Mouse (Mus musculus) heart, embryonic 16.5 days (tissue): ENCODE results near the gene Unc5cl. TPM values are rescaled to one million over a fixed set of nuclear protein-coding genes. Genes with fewer than 3 reads are reported as not detected.
A peak's percentile ranks its signal among the peaks of the same experiment; 100 is the strongest.

Source experiments
- ATAC-seq: fragments of 200-750 bp; cut with Nextera tagmentation; replicated peaks from 2 replicates; pipeline ENCODE4 v1.8.0; 2017; ENCODE audit warnings: moderate number of reproducible peaks; ENCODE audit not compliant: insufficient read depth, low FRiP score; ENCODE audit errors: extremely low read depth
- H3K27ac ChIP-seq: fragments of 300-500 bp; sonication (generic); 2 replicates; pipeline ENCODE4 v1.5.1; 2014; ENCODE audit warnings: mild to moderate bottlenecking, low read length, control low read depth, moderate library complexity
- H3K27me3 ChIP-seq: fragments of 300-500 bp; sonication (generic); 2 replicates; pipeline ENCODE4 v1.6.1; 2014; ENCODE audit warnings: low read length, mixed read lengths; ENCODE audit not compliant: control insufficient read depth, insufficient read depth
- H3K36me3 ChIP-seq: fragments of 300-500 bp; sonication (generic); 2 replicates; pipeline ENCODE4 v1.6.1; 2014; ENCODE audit not compliant: control insufficient read depth, insufficient read depth
- H3K4me1 ChIP-seq: fragments of 300-500 bp; sonication (generic); 2 replicates; pipeline ENCODE4 v1.6.1; 2014; ENCODE audit warnings: low read length, mixed read lengths; ENCODE audit not compliant: control insufficient read depth, insufficient read depth
- H3K4me2 ChIP-seq: fragments of 300-500 bp; sonication (generic); 2 replicates; pipeline ENCODE4 v1.6.1; 2014; ENCODE audit warnings: low read depth, mild to moderate bottlenecking, control low read depth, low read length
- H3K4me3 ChIP-seq: fragments of 300-500 bp; sonication (generic); 2 replicates; pipeline ENCODE4 v1.5.1; 2014; ENCODE audit warnings: mild to moderate bottlenecking, control low read depth, low read length
- H3K9ac ChIP-seq: fragments of 300-500 bp; sonication (generic); 2 replicates; pipeline ENCODE4 v1.6.1; 2014; ENCODE audit warnings: low read length, control low read depth
- H3K9me3 ChIP-seq: fragments of 300-500 bp; sonication (generic); replicated peaks from 2 replicates; pipeline ENCODE4 v1.6.1; 2016; ENCODE audit warnings: low read length; ENCODE audit not compliant: control insufficient read depth
- WGBS: fragments of 180-500 bp; shearing (Covaris S2); extraction: QIAGEN DNeasy Blood & Tissue Kit; methylation state at CpG from one replicate; pipeline ENCODE4 v1.1.7; 2014; 5-methylcytosine and 5-hydroxymethylcytosine counted together
- polyA plus RNA-seq: library from polyadenylated mRNA; unstranded; fragments of >200 nt; fragmentation: Nextera tagmentation; extraction: Ambion mirVana; gene quantifications from 2 replicates; pipeline ENCODE4 v1.2.1, GENCODE M21; 2015

The Unc5cl gene
- polyA plus RNA-seq, 1 experiment from 2014 or later = 2.0 TPM

DNA sequence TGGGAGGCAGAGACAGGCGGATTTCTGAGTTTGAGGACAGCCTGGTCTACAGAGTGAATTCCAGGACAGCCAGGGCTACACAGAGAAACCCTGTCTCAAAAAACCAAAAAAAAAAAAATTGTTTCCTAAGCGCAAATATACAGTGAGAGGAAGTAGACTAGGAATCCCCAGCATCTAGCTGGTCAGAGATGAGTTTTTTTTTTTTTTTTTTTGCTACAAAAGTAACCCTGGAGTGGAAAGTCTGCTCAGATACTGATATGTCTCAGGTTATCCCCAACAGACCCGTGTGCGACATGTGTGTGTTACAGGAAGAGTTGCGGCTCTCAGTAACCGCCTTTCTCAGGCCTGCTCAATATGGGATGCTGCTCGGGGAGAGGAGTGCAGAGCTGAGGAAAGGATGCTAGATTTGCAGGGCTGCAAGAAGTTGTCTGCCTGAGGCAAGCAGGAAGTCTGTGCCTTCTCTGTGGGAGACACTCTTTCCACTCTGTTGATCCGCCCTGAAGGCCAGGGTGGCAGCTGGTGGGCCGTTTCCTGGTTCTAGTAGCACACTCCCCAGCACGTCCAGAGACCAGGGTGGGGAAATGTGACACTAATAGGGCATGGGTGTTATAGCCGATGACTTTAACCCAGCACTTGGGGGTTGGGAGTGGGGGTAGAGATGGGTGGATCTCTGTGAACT lies 26.7 kb upstream of the Unc5cl start:
- Histone ChIP-seq H3K27me3 (no peaks in the 10 kb centered on the region), H3K4me1 (peaks cover 59% of the 10 kb centered on the region), H3K4me2 (peak overlapping the region; percentile 77), H3K27ac (peak overlapping the region; percentile 76), H3K9ac (peak overlapping the region; percentile 60), H3K4me3 (peak overlapping the region; percentile 24; the same call in 1 of the 2 replicates), H3K36me3 (peaks cover 3% of the 10 kb centered on the region; the same call in 1 of the 2 replicates), H3K9me3 (no peaks in the 10 kb centered on the region)
- ATAC-seq = no peak
- 48% methylated on average over 11 of the region's 11 CpGs for WGBS

- peak; percentile 46; the same call in 1 of the 2 replicates for ATAC-seq
- WGBS = 8% methylated on average over 5 of the region's 5 CpGs
- H3K9ac ChIP-seq = peak overlapping the region; percentile 39
- H3K9me3 ChIP-seq = no peaks in the 10 kb centered on the region
- H3K4me2 ChIP-seq = peak overlapping the region; percentile 77
- no peaks in the 10 kb centered on the region for H3K27me3 ChIP-seq
- peak overlapping the region; percentile 98 for H3K27ac ChIP-seq
- no peaks in the 10 kb centered on the region for H3K36me3 ChIP-seq
- peaks cover 52% of the 10 kb centered on the region for H3K4me1 ChIP-seq
- H3K4me3 ChIP-seq = peak overlapping the region; percentile 54
These were observed 24.3 kb upstream of the Unc5cl start for GRCm38 (mm10) chr17:48430394-48430793.

DNA sequence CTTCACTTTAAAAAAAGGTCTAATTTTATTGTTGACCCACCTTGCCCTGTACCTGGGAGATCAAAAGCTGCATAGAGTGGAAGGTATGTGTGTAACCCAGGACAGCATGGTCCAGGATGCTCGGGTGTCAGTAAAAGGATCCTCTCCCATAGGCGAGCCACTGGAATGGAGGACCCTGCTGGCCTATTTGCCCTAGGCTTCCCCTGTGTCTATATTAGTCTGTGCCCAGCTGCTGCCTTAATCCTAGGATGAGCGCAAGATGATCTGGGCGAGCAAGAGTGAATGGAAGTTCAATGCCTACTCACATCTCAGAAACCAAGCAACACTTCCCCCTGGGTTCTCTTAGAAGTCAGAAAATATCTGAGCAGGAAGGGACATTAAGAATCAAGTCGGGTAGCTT lies 23.6 kb upstream of the Unc5cl start:
- 38% methylated on average over 5 of the region's 5 CpGs for WGBS
- peak overlapping the region; percentile 87 for H3K9ac ChIP-seq
- no peaks in the 10 kb centered on the region for H3K27me3 ChIP-seq
- peaks cover 50% of the 10 kb centered on the region for H3K4me1 ChIP-seq
- no peak for ATAC-seq
- H3K36me3 ChIP-seq = no peaks in the 10 kb centered on the region
- H3K27ac ChIP-seq = peak overlapping the region; percentile 98
- no peaks in the 10 kb centered on the region for H3K9me3 ChIP-seq
- peak overlapping the region; percentile 54 for H3K4me3 ChIP-seq
- peak overlapping the region; percentile 77 for H3K4me2 ChIP-seq

DNA sequence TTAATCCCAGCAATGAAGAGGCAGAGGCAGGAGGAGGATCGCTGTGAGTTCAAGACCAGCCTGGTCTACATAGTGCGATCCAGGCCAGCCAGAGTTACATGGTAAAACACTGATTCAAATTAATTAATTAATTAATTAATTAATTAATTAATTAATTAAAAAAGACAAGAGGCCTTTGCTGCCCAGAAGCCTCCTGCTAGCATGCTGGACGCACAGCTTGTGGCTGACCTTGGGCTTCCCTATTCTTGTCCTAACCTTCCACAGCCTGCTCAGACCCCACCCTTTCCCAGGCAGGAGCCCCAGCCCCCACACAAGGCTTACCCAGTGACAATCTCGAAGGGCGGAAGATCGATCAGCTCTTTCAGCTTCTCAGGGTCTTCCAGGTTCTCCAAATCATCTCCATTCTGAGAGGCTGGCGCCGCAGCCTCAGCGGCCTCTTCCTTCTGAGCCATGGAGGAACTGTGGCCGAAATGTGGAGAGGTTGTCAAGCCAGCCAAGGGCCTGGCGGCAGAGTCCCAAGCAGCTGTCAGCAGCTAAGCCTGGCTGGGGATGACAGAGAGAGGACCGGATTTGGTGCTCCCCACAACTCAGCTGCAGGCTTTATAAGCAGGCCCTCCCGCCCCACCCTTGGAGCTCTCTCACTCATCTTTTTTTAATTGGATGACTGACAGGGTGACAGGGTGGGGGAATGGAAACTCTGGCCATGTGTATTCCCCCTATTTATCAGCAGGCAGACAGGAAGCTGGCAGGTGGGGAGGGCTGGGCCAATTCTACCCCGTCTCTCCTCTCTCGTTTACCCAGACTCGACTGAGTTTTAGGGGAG lies 22.3 kb upstream of the Unc5cl start, which contains the start of gene Apobec2:
Gene Apobec2, minus strand, starts transcription at position 773 of the 823 bp plus-strand sequence.
- Histone ChIP-seq H3K9ac (peak within 1 kb of the TSS; percentile 87), H3K36me3 (no peaks in the 10 kb centered on the region), H3K27me3 (no peaks in the 10 kb centered on the region), H3K4me2 (peak within 1 kb of the TSS; percentile 77), H3K4me3 (peak within 1 kb of the TSS; percentile 54), H3K4me1 (peaks cover 51% of the 10 kb centered on the region), H3K27ac (peak within 1 kb of the TSS; percentile 98), H3K9me3 (no peaks in the 10 kb centered on the region)
- peak; percentile 77 for ATAC-seq
- WGBS = 24% methylated on average over 16 of the region's 16 CpGs

GRCm38 (mm10) chr17:48433006-48433655 lies 21.6 kb upstream of the Unc5cl start:
- Histone ChIP-seq H3K4me1 (peaks cover 50% of the 10 kb centered on the region), H3K36me3 (no peaks in the 10 kb centered on the region), H3K9me3 (no peaks in the 10 kb centered on the region), H3K9ac (peak overlapping the region; percentile 33; the same call in 1 of the 2 replicates), H3K27ac (peak overlapping the region; percentile 98), H3K4me3 (no peak overlapping the region), H3K4me2 (peak overlapping the region; percentile 26; the same call in 1 of the 2 replicates), H3K27me3 (no peaks in the 10 kb centered on the region)
- 65% methylated on average over 20 of the region's 20 CpGs for WGBS
- ATAC-seq = no peak

DNA sequence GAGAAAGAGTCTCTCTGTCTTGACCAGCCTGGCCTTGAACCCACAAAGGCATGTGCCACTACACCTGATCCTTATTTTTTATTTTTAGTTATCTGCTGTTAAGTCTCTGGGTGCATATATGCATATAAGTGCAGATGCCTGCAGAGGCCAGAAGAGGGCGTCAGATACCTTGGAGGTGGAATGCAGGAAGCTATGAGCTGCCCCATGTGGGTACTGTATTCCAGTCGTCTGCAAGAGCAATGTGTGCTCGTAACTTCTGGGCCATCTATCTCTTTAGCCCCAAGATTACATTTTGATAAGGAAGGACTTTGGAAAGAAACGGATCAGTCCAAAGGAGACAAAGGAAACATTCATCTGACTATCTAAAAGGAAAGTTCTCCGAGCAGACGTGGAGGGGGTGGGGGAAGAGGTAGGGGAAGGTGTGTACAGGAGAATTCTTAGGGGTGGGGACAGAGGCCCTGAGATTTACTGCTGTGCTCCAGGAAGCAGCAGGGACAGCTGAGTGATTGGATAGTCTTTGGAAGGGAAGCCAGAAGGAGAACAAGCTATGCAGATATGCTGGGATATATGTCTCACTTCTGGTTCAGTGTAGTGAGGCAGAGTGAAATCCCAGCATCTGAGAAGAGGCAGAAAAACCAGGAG lies 20.9 kb upstream of the Unc5cl start:
- Histone ChIP-seq H3K36me3 (no peaks in the 10 kb centered on the region), H3K9ac (no peak overlapping the region), H3K27me3 (no peaks in the 10 kb centered on the region), H3K4me3 (no peak overlapping the region), H3K4me1 (peaks cover 44% of the 10 kb centered on the region), H3K9me3 (no peaks in the 10 kb centered on the region), H3K27ac (no peak overlapping the region), H3K4me2 (no peak overlapping the region)
- ATAC-seq = no peak
- WGBS = 51% methylated on average over 6 of the region's 6 CpGs

DNA sequence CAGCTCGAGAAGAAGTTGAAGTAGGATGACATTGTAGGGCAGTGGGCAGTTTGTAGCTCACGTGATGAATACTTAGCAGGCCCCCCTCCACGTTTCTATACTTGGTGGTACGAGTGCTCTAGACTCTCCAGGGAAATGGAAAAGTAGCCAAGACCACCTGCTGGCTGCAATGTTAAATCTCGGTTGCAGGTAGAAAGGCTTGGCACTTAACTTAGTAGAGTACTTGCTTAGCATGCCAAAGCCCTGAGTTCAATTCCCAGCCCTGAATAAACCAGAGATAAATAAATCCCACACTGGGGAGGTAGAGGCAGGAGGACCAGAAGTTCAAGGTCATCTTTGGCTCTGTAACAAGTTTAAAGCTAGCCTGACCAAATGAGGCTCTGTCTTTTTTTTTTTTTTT lies 20.2 kb upstream of the Unc5cl start:
- ATAC-seq = no peak
- Histone ChIP-seq H3K9me3 (no peaks in the 10 kb centered on the region), H3K4me3 (no peak overlapping the region), H3K27me3 (no peaks in the 10 kb centered on the region), H3K27ac (no peak overlapping the region), H3K9ac (no peak overlapping the region), H3K4me1 (peaks cover 39% of the 10 kb centered on the region), H3K36me3 (no peaks in the 10 kb centered on the region), H3K4me2 (no peak overlapping the region)
- 75% methylated on average over 5 of the region's 5 CpGs for WGBS

GRCm38 (mm10) chr17:48436487-48436886 lies 18.2 kb upstream of the Unc5cl start:
- no peaks in the 10 kb centered on the region for H3K27me3 ChIP-seq
- H3K27ac ChIP-seq = peak overlapping the region; percentile 97
- ATAC-seq = peak; percentile 69
- H3K9me3 ChIP-seq = no peaks in the 10 kb centered on the region
- 16% methylated on average over 1 of the region's 1 CpGs for WGBS
- no peaks in the 10 kb centered on the region for H3K36me3 ChIP-seq
- H3K4me1 ChIP-seq = peaks cover 34% of the 10 kb centered on the region
- H3K9ac ChIP-seq = peak overlapping the region; percentile 38; the same call in 1 of the 2 replicates
- H3K4me3 ChIP-seq = no peak overlapping the region
- peak overlapping the region; percentile 18; the same call in 1 of the 2 replicates for H3K4me2 ChIP-seq
